Mouse (Mus musculus): Measurements from ENCODE around the gene Ift81.

DNA sequence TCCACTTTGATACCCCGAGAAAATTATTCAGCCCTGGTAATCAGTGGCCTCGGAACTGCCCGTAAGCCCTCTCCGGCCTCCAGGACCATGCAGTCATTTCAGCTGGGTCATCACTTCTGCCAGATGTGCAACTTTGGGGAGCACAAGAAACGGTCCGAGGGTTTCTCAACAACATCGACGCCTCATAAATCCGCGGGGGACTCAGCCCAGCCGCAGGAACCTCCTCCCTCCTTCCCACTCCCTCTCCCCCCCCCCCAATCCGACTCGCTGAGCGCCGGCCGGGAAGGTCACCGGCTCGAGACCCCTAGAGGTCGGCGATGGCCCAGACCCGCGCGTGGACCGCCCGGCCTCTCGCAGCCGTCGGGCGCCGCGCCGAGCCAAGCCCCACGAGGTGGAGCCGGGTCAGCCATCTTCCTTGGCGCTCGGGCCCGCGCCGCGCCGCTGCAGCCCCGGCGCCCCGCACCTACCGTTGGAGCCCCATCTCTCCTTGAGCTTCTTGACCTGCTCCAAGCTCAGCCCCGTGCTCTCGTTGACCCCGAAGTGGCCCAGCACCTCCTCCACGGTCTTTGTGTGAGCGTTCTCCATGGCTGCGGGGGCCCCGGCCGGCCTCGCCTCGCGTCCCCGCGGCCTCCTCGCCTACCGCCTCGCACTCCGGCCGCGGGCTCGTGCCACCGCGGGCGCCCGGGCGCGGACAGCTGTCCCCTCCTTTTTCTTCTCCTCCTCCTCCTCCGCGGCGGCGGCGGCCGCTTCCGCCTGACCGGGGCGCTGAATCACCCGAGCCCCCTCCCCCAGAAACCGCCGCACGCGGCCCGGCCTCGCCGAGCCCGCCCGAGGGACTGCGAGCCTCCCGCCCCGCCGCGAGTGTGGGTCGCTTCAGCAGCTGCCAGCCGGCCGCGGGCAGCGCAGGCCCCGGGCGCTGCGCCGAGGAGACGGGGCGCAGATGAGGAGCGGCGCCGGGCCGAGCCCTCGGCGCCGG, 112.9 kb downstream of the Ift81 start:
- peak; percentile 13; the same call in 1 of the 2 replicates for TF ChIP-seq CTCF (IDR thresholded peaks at IDR 0.05)
- no peak for TF ChIP-seq EP300 (IDR thresholded peaks at IDR 0.05)
